Mouse (Mus musculus): ENCODE measurements around the gene Atxn7l3. TPM values are rescaled to one million over a fixed set of nuclear protein-coding genes. Genes with fewer than 3 reads are reported as not detected.

Gene Atxn7l3
- polyA plus RNA-seq, 1 experiment from 2014 or later = 15.1 TPM

DNA sequence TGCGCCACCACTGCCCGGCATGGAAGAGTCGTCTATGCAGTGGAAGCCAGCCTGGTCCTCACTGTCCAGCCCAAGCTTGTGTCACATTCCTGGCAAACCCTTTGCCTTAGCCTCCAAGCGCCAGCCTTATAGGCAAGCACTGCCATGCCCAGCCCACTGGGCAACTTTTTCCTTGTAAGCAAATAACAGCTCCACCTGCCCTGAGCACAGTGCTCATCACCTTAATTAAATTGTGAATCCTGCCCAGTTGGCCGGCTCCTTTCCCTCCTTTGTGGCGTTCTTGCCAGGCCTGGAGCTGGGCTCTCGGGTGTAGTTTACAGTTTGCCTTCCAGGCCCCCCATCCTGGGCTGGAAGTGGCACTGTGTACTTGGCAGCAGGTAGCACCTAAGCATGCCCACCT is 33.2 kb downstream of the Atxn7l3 start:
- no peak overlapping the region for H3K4me2 ChIP-seq (ENCODE audit: low read depth, low read length)
- H3K27ac ChIP-seq (replicated peaks; ENCODE audit: low read depth, low read length) = no peak overlapping the region
- 92% methylated on average over 7 of the region's 7 CpGs for WGBS
- no peak for ATAC-seq (replicated peaks; ENCODE audit: insufficient number of reproducible peaks, low FRiP score, low TSS enrichment, low read depth)
- no peak for DNase-seq (ENCODE audit: low spot score)
- no peak overlapping the region for H3K9ac ChIP-seq (replicated peaks; ENCODE audit: low read length)
- peaks cover 6% of the 10 kb centered on the region for H3K36me3 ChIP-seq (replicated peaks; ENCODE audit: control insufficient read depth, insufficient read depth, low read depth, low read length)
- H3K4me1 ChIP-seq (ENCODE audit: control insufficient read depth, insufficient read depth, low read length) = no peaks in the 10 kb centered on the region
- no peaks in the 10 kb centered on the region for H3K9me3 ChIP-seq (replicated peaks; ENCODE audit: control insufficient read depth, low read length)
- no peak overlapping the region for H3K4me3 ChIP-seq (ENCODE audit: low read depth, low read length)
- H3K27me3 ChIP-seq (ENCODE audit: control insufficient read depth, insufficient read depth, low read length) = no peaks in the 10 kb centered on the region

DNA sequence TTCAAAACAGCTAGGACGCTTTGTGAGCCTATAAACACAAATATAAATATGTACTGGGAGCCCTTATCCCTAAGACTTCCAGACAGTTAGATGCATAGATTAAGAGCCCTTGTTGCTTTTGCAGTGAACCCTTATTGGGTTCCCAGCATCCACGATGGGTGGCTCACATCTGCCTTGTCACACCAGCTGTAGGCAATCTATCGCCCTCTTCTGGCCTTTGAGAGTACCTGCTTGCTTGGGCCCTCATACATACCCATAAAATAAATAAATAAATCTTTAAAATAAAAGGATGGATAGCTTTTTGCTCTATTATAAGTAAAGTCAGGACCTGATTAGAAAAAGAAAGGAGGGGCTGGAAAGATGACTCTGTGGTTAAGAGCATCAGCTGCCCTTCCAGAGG is 37.9 kb downstream of the Atxn7l3 start:
- WGBS = 94% methylated on average over 3 of the region's 3 CpGs
- DNase-seq (ENCODE audit: low spot score) = no peak
- H3K4me2 ChIP-seq (ENCODE audit: low read depth, low read length) = no peak overlapping the region
- H3K4me3 ChIP-seq (ENCODE audit: low read depth, low read length) = no peak overlapping the region
- H3K27me3 ChIP-seq (ENCODE audit: control insufficient read depth, insufficient read depth, low read length) = no peaks in the 10 kb centered on the region
- no peak overlapping the region for H3K9ac ChIP-seq (replicated peaks; ENCODE audit: low read length)
- no peaks in the 10 kb centered on the region for H3K9me3 ChIP-seq (replicated peaks; ENCODE audit: control insufficient read depth, low read length)
- no peak for ATAC-seq (replicated peaks; ENCODE audit: insufficient number of reproducible peaks, low FRiP score, low TSS enrichment, low read depth)
- peaks cover 6% of the 10 kb centered on the region; the same call in 1 of the 2 replicates for H3K36me3 ChIP-seq (replicated peaks; ENCODE audit: control insufficient read depth, insufficient read depth, low read depth, low read length)
- no peak overlapping the region for H3K27ac ChIP-seq (replicated peaks; ENCODE audit: low read depth, low read length)
- no peaks in the 10 kb centered on the region for H3K4me1 ChIP-seq (ENCODE audit: control insufficient read depth, insufficient read depth, low read length)

- no peaks in the 10 kb centered on the region for H3K4me1 ChIP-seq (ENCODE audit: control insufficient read depth, insufficient read depth, low read length)
- H3K9ac ChIP-seq (replicated peaks; ENCODE audit: low read length) = no peak overlapping the region
- no peaks in the 10 kb centered on the region for H3K27me3 ChIP-seq (ENCODE audit: control insufficient read depth, insufficient read depth, low read length)
- H3K36me3 ChIP-seq (replicated peaks; ENCODE audit: control insufficient read depth, insufficient read depth, low read depth, low read length) = peaks cover 6% of the 10 kb centered on the region; the same call in 1 of the 2 replicates
- H3K9me3 ChIP-seq (replicated peaks; ENCODE audit: control insufficient read depth, low read length) = no peaks in the 10 kb centered on the region
- H3K4me3 ChIP-seq (ENCODE audit: low read depth, low read length) = no peak overlapping the region
- 83% methylated on average over 6 of the region's 6 CpGs for WGBS
- H3K27ac ChIP-seq (replicated peaks; ENCODE audit: low read depth, low read length) = no peak overlapping the region
- ATAC-seq (replicated peaks; ENCODE audit: insufficient number of reproducible peaks, low FRiP score, low TSS enrichment, low read depth) (no peak), DNase-seq (ENCODE audit: low spot score) (no peak)
- no peak overlapping the region for H3K4me2 ChIP-seq (ENCODE audit: low read depth, low read length)
These were observed 38.3 kb downstream of the Atxn7l3 start for GRCm38 (mm10) chr11:102258095-102258494.

- WGBS = 30% methylated on average over 9 of the region's 9 CpGs
- H3K4me2 ChIP-seq (ENCODE audit: low read depth, low read length) = no peak overlapping the region
- H3K4me1 ChIP-seq (ENCODE audit: control insufficient read depth, insufficient read depth, low read length) = no peaks in the 10 kb centered on the region
- H3K27me3 ChIP-seq (ENCODE audit: control insufficient read depth, insufficient read depth, low read length) = no peaks in the 10 kb centered on the region
- H3K9ac ChIP-seq (replicated peaks; ENCODE audit: low read length) = no peak overlapping the region
- peaks cover 6% of the 10 kb centered on the region; the same call in 1 of the 2 replicates for H3K36me3 ChIP-seq (replicated peaks; ENCODE audit: control insufficient read depth, insufficient read depth, low read depth, low read length)
- H3K4me3 ChIP-seq (ENCODE audit: low read depth, low read length) = no peak overlapping the region
- DNase-seq (ENCODE audit: low spot score) = peak; percentile 69
- H3K27ac ChIP-seq (replicated peaks; ENCODE audit: low read depth, low read length) = no peak overlapping the region
- ATAC-seq (replicated peaks; ENCODE audit: insufficient number of reproducible peaks, low FRiP score, low TSS enrichment, low read depth) = peak; percentile 42; the same call in 1 of the 2 replicates
- no peaks in the 10 kb centered on the region for H3K9me3 ChIP-seq (replicated peaks; ENCODE audit: control insufficient read depth, low read length)
These were observed 38.9 kb downstream of the Atxn7l3 start for GRCm38 (mm10) chr11:102257514-102257913.

- peak; percentile 15 for DNase-seq (ENCODE audit: low spot score)
- Histone ChIP-seq H3K4me2 (ENCODE audit: low read depth, low read length) (peak overlapping the region; percentile 76), H3K9ac (replicated peaks; ENCODE audit: low read length) (peak overlapping the region; percentile 72), H3K9me3 (replicated peaks; ENCODE audit: control insufficient read depth, low read length) (no peaks in the 10 kb centered on the region), H3K4me3 (ENCODE audit: low read depth, low read length) (peak overlapping the region; percentile 66), H3K27me3 (ENCODE audit: control insufficient read depth, insufficient read depth, low read length) (no peaks in the 10 kb centered on the region), H3K36me3 (replicated peaks; ENCODE audit: control insufficient read depth, insufficient read depth, low read depth, low read length) (no peaks in the 10 kb centered on the region; the same call in 1 of the 2 replicates), H3K27ac (replicated peaks; ENCODE audit: low read depth, low read length) (no peak overlapping the region; the same call in 1 of the 2 replicates), H3K4me1 (ENCODE audit: control insufficient read depth, insufficient read depth, low read length) (no peaks in the 10 kb centered on the region)
- WGBS = 12% methylated on average over 9 of the region's 9 CpGs
- ATAC-seq (replicated peaks; ENCODE audit: insufficient number of reproducible peaks, low FRiP score, low TSS enrichment, low read depth) = no peak
These were observed 46.9 kb downstream of the Atxn7l3 start for GRCm38 (mm10) chr11:102249351-102250090.

DNA sequence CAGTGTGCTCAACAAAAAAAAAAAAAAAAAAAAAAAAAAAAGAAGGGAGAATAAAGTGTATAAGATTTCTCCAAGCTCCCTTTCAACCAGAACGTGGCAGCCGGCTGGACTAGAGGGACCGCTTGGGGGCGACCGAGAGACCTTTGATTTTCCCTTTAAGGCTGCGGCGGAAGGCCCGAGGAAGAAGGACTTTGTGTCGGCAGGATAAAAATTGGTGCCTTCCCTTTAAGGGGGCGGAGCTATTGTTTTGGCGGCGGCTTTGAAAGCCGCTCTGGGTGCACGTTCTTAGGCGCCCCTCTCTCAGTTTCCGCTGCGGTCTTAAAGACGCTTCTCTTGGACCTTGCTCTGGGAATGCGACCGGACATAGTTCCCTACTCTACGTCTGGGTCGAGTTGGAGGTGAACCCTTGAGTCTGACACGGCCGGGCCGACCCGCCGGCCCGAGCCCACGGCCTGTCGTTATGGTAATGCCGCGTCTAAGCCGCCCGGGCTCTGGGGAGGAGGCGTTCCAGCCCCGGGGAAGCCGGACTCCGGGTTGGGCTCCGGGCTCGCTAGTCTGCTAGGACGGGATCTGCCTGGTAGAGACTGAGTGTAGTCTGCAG is 47.7 kb downstream of the Atxn7l3 start, which contains the start of gene BC030867:
Gene BC030867 (plus strand): TSS at position 253 of the 601 bp plus-strand sequence.
- no peaks in the 10 kb centered on the region for H3K4me1 ChIP-seq (ENCODE audit: control insufficient read depth, insufficient read depth, low read length)
- WGBS = 0% methylated on average over 41 of the region's 41 CpGs
- peak within 1 kb of the TSS; percentile 76 for H3K4me2 ChIP-seq (ENCODE audit: low read depth, low read length)
- H3K27ac ChIP-seq (replicated peaks; ENCODE audit: low read depth, low read length) = peak within 1 kb of the TSS; percentile 2; the same call in 1 of the 2 replicates
- peak within 1 kb of the TSS; percentile 66 for H3K4me3 ChIP-seq (ENCODE audit: low read depth, low read length)
- H3K9me3 ChIP-seq (replicated peaks; ENCODE audit: control insufficient read depth, low read length) = no peaks in the 10 kb centered on the region
- peak within 1 kb of the TSS; percentile 72 for H3K9ac ChIP-seq (replicated peaks; ENCODE audit: low read length)
- DNase-seq (ENCODE audit: low spot score) = peak; percentile 99
- no peaks in the 10 kb centered on the region for H3K27me3 ChIP-seq (ENCODE audit: control insufficient read depth, insufficient read depth, low read length)
- H3K36me3 ChIP-seq (replicated peaks; ENCODE audit: control insufficient read depth, insufficient read depth, low read depth, low read length) = no peaks in the 10 kb centered on the region; the same call in 1 of the 2 replicates
- peak; percentile 20; the same call in 1 of the 2 replicates for ATAC-seq (replicated peaks; ENCODE audit: insufficient number of reproducible peaks, low FRiP score, low TSS enrichment, low read depth)

- DNase-seq (ENCODE audit: low spot score) (no peak), ATAC-seq (replicated peaks; ENCODE audit: insufficient number of reproducible peaks, low FRiP score, low TSS enrichment, low read depth) (no peak)
- Histone ChIP-seq H3K27ac (replicated peaks; ENCODE audit: low read depth, low read length) (no peak overlapping the region), H3K9ac (replicated peaks; ENCODE audit: low read length) (no peak overlapping the region), H3K4me1 (ENCODE audit: control insufficient read depth, insufficient read depth, low read length) (no peaks in the 10 kb centered on the region), H3K4me2 (ENCODE audit: low read depth, low read length) (no peak overlapping the region), H3K36me3 (replicated peaks; ENCODE audit: control insufficient read depth, insufficient read depth, low read depth, low read length) (no peaks in the 10 kb centered on the region; the same call in 1 of the 2 replicates), H3K9me3 (replicated peaks; ENCODE audit: control insufficient read depth, low read length) (no peaks in the 10 kb centered on the region), H3K4me3 (ENCODE audit: low read depth, low read length) (no peak overlapping the region), H3K27me3 (ENCODE audit: control insufficient read depth, insufficient read depth, low read length) (no peaks in the 10 kb centered on the region)
- WGBS = 85% methylated on average over 4 of the region's 4 CpGs
These were observed 49.6 kb downstream of the Atxn7l3 start for GRCm38 (mm10) chr11:102246871-102247270.

DNA sequence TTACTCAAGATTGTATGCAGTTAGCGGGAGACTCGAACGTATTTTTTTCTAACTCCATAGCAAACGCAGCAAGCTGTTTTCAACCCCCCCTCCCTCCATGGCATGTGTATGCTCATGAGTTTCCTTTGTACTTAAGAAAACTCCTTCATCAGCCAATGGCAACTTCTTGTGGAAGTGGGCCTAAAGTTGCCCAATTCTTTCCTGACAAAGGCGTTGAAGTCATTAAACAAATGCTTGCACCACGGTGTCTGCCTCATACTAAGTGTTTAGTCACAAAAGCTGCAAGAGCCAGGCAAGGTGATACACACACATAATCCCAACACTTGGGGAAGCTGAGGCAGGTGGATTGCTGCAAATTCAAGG is 50.2 kb downstream of the Atxn7l3 start:
- Histone ChIP-seq H3K4me1 (ENCODE audit: control insufficient read depth, insufficient read depth, low read length) (no peaks in the 10 kb centered on the region), H3K4me2 (ENCODE audit: low read depth, low read length) (no peak overlapping the region), H3K9ac (replicated peaks; ENCODE audit: low read length) (no peak overlapping the region), H3K4me3 (ENCODE audit: low read depth, low read length) (no peak overlapping the region), H3K36me3 (replicated peaks; ENCODE audit: control insufficient read depth, insufficient read depth, low read depth, low read length) (no peaks in the 10 kb centered on the region), H3K27ac (replicated peaks; ENCODE audit: low read depth, low read length) (no peak overlapping the region), H3K9me3 (replicated peaks; ENCODE audit: control insufficient read depth, low read length) (no peaks in the 10 kb centered on the region), H3K27me3 (ENCODE audit: control insufficient read depth, insufficient read depth, low read length) (no peaks in the 10 kb centered on the region)
- 89% methylated on average over 6 of the region's 6 CpGs for WGBS
- ATAC-seq (replicated peaks; ENCODE audit: insufficient number of reproducible peaks, low FRiP score, low TSS enrichment, low read depth) (no peak), DNase-seq (ENCODE audit: low spot score) (no peak)

All from embryonic facial prominence, embryonic 11.5 days (tissue).